Mouse (Mus musculus) liver, adult 2 months (tissue): Measurements from ENCODE around the gene Trip11.

Experiments used
- CTCF ChIP-seq: fragments of 200-500 bp; IDR thresholded peaks from 2 replicates; pipeline ENCODE4 v1.5.1; 2011; ENCODE audit warnings: low read depth, low read length, control low read depth
- POLR2A ChIP-seq: fragments of 200-500 bp; IDR thresholded peaks from 2 replicates; pipeline ENCODE4 v1.6.1; 2011; ENCODE audit warnings: low read length, control low read depth; ENCODE audit not compliant: insufficient read depth; ENCODE audit errors: extremely low read depth

DNA sequence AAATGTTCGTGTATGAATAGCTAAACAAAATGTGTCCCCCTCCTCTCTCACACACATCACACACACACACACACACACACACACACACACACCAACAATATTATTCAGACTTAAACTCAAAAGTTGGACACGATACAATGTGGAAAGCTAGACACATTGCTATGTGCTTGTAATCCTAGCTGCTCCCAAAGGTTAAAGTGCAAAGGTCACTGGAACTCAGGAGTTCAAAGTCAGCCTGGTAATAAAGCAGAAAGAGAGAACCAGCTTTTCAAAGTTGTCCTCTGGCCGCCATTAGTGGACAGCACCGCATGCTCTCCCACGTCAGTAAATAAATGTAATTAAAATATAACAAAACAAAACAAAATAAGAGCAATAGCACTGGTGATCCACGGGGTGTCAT is 97.3 kb downstream of the Trip11 start:
- TF ChIP-seq CTCF (no peak), POLR2A (no peak)
